Mouse (Mus musculus) left cerebral cortex, postnatal 14 days (tissue): Measurements from ENCODE around the gene Lpar1. TPM values are rescaled to one million over a fixed set of nuclear protein-coding genes. Genes with fewer than 3 reads are reported as not detected.

Source experiments
- DNase-seq, 2 experiments: peaks; one replicate each; pipeline ENCODE4 v3.0.0; 2021 to 2022; ENCODE audit warnings: low spot score in 2 of 2, mixed read lengths in 1 of 2
- intact Hi-C: fragments of 180-260 bp; cut with DNase I; formaldehyde crosslinking; loops from one replicate; pipeline ENCODE4 v1.15.1; 2025
- total RNA-seq, 2 experiments: library from RNA; stranded (reverse); gene quantifications; 2 replicates each; pipeline ENCODE4 v1.2.3; 2021

The Lpar1 gene
- total RNA-seq, 2 experiments from 2014 or later = 15.5 to 16.5 TPM

DNA sequence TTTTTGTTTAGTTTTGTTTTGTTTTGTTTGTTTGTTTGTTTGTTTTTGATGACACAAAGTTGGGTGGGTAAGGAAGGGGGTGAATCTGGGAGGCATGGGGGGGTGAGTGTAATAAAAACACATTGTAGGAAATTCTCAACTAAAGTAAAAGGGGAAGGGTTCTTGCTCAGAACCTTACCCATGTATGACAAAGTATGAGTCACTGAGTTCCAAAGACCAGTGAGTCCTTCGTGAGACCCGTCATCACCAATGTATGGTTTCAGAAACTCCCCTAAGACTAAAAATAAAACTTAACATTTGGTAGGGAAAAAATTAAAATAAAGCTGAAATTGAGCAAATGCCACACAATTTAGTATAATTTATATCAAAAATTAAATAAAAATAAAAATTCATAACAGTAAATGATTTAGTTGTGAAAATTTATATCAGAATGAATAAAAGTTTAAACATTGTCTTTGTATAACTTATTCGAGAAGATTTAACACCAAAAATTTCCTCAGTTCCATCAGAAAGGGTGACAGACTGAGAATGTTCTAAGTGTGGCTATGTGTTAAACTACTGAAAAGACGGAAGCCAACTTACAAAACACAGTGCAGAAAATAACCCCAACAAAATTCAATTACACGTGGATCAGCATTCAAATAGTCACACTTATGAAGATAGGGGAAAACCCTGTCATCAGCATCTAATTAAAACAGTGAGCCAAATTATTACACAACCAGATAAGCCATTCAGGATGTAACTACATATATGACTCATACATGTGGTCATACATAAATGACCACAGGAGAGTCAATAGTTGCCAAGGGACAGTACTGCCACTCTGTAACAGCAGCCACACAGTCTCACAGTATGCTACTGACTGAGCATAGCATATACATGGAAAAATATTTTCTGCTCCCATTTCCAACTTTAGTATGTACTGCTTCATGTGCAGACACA lies 83.8 kb downstream of the Lpar1 start:
- no peak for DNase-seq

DNA sequence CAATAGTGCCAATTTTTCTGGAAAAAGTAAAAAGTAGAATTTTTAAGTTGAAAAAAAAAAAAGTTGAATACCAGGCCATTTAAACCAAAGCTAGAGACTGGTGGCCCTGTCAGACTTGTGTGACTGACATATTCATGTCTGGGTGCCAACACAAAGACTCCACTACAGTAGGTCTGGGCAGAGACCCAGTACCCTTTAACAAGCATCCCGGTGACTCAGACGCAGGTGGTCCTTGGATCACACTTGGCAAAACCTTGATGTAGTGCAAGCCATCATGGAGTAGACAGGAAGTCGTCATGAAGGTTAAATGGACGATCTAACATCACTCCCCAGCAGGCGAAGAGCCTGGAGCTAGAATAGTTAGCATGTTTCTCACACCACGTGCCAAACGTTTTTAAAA lies 84.7 kb downstream of the Lpar1 start:
- no peak for DNase-seq
- intact Hi-C loops = no loop called here

More for the DNA sequence above, 83.8 kb downstream of the Lpar1 start:
- intact Hi-C loops = no loop called here

DNA sequence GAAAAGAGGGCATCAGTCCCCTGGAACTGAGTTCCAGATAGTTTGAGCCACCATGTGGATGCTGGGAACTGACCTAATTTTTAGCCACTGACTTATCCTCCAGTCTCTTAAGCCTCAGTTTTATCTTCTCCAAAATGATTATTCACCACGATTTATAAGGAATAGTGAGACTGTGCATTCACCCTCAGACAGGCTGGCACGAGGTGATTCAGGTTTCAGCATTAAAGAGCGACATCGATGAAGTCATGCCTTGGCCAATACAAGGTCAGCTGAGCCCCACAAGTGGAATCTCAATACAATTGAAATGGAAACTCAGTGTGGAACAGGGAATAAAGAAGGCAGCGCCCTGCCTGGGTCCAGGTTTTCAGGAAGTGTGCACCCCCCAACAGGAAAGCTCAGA lies 88.1 kb downstream of the Lpar1 start:
- intact Hi-C loops = no loop called here

DNA sequence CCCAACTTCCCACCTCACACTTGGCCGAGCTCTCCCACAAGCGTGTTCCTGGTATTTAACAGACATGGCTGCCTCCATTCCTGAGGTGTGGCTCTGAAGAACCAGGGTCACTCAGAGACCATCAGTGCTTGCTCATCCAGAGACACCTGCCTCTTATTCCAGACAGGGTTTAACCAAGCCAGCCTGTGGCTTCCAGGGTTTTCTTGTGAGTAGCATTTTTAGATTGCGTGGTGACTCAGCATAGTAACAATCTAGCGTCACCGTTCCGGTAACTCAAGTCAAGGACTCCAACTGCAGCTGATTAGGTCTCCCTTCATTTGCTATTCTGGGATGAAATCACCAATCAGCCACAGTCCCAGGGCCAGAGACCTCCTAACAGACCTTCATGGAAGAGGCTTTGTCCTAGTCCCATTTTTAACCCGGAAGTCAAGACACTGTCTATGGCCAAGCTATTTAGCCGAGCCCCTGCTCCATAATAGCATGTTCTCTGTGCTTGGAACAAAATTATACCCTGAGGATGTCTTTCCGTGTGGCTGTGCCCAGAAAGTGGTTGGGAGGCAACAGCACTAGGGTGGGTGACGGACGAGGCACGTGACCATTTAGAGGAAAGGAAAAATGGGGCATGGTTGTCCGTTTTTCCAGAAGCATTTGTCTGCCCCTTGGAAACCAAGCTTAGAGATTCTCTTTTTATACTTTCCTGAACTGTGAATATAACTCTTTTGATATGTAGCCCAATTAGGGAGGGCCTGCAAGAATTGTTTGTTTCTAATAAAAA lies 89.1 kb downstream of the Lpar1 start:
- intact Hi-C loops = no loop called here
- DNase-seq = peak; percentile 13 to 35

More for the DNA sequence above, 88.1 kb downstream of the Lpar1 start:
- no peak for DNase-seq

DNA sequence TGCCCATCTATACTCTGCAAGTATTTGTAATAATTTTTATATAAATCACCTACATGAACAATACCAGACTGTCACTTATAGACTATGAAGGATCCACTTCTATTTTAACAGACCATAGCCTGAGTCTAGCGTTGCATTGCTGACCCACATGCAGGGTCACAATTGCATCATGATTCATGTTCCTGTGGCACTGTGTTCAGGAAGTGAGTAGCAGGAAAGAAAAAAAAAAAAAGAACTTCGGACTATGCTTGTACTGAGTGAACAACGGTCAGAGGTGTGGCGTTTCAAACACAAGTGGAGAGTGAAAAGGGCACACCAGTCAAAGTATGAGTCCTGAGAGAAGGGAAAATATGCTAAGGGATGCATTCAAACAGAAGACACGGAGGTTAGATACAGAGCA lies 90.7 kb downstream of the Lpar1 start:
- DNase-seq = no peak
- intact Hi-C loops = no loop called here

DNA sequence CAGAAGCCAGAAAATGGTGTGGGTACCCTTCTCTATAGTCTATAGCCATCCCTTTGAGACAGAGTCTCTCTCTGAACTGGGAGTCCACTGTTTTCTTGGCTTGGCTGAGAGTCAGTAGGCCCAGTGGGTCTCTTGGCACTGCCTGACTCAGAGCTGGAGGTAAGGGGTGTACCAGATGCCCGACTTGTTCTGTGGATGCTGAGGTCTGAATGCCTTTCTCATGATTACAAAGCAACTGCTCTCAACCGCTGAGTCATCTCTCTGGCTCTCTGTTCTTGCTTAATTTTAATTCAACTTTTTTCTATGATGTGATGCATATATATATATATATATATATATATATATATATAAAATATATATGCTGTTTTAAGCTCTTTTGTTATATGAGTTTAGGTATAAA lies 91.1 kb downstream of the Lpar1 start:
- intact Hi-C loops = no loop called here
- no peak for DNase-seq

DNA sequence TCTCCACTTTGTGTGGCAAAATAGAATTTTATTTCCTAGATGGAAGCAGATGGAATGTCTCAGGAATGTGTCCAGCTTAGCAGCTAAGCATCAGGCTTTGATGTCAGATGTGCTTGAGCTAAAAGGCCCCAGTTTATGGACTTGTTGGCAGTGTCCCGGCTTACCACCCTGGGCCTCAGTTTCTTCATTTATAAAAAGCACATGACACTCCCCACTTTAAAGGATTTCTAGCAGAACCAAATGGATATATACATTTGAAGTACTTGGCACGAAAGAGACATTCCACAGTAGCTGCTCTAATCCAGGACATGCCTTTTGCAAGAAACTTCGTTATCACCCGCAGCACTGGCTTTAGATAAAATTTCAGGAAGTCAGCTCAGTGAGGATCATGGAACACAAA lies 100.4 kb downstream of the Lpar1 start:
- intact Hi-C loops = no loop called here
- DNase-seq = no peak

DNA sequence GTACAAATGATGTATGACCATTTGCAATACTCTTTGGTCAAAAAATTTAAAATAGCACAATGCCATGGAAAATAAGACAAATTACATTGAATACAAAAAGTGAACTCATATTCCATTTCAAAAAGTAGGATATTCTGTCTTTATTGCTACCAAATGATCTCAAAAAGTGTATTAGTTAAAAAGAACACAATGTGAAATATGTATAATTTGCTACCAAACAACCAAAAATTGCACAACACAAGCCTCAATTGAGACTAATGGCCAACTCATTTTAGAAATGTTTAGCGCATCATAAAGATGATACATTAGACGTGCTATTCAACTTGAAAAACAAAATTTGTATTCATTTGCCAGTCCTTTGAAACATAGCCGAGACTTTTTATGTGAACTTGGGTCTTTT lies 104.9 kb downstream of the Lpar1 start:
- intact Hi-C loops = no loop called here
- DNase-seq = no peak

DNA sequence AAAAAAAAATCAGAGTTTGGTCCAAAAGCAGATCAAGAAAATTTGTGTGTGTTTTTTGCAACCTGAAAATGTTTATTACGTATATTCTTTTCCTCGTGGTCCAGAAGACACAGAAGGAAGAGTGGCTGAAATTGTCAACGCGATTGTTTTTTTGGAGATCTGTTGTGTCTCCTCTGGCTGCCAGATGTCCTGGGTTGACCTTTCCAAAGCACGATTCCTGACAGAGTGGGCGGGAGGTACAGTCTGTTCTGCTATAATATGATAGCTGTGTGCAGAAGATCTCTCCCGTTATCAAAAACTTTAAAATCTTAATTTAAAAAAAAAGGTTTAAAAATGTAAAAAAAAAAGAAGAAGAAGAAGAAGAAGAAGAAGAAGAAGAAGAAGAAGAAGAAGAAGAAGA lies 105.9 kb downstream of the Lpar1 start:
- intact Hi-C loops = no loop called here
- DNase-seq = peak in 1 of 2 experiments; percentile 26

DNA sequence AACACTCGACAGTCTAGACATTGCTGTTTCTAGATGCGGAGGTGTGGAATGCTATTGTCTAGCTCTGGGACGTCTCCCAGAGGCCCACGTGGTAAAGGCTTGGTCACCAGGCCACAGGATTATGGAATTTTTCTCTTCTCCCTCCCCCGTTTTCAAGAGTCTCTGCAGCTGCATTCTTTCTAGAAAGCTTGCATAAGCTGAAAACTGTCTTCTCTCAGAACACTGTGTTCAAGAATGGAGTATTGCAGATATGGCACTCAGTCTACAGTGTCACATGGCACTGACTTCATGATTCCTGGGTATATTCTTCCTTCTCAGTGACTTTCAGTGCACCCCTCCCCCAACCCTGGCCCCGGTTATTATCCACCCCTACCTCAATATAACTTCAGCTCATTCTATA lies 107.9 kb downstream of the Lpar1 start:
- DNase-seq = no peak
- intact Hi-C loops = no loop called here

DNA sequence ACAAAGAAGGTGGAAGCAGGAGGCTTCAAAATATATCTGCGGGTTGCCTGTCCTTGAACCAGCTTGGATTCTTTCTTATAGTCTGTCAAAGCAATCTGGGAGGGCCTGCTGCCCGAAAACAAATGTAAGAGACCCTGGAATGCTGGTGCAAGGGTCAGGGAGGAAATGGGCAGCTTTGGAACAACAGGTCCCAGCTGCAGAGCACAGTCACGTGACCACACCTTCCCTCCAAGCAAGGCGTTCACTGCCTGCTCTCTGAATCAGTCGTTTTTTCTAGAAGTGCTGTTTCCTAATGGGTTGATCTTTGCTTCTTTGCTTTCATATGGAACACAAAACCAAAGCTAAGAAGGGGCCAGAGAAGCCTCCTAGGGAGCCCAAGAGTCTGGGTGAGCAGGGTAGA lies 111.4 kb downstream of the Lpar1 start:
- intact Hi-C loops = no loop called here

DNA sequence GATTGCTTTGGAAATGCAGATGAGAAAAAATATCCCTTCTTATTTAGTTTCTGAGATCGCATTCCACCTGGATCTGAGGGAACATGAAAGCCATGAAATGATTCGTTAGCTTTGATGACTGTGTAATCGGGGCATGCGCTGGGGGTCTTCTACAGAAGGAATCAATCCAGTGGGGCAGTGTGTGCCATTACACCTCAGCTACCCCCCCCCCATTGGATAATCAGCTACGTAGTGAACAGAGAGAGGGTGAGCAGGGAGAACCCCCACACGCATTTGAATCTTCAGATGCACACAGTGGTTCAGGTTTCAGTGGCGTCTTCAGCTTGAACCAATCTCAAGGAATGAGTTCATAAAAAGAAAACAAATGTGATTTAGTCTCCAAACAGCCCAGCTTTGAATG lies 115.0 kb downstream of the Lpar1 start:
- intact Hi-C loops = no loop called here
- no peak for DNase-seq

More for the DNA sequence above, 111.4 kb downstream of the Lpar1 start:
- DNase-seq = no peak

DNA sequence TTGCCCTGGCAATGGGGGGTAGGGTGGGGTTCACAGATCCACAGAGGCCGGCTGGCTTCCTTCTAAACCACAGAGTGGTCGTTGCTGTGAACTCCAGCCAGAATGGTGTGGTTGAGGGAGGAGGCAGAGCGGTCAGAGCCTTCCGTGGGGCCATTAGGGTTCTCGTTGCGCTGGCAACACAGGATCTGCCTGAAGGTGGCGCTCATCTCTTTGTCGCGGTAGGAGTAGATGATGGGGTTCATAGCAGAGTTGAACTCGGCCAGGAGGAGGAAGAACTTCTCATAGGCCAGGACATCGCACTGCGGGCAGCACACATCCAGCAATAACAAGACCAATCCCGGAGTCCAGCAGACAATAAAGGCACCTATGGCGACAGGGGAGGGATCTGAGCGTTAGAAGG lies 116.4 kb downstream of the Lpar1 start:
- intact Hi-C loops = no loop called here

DNA sequence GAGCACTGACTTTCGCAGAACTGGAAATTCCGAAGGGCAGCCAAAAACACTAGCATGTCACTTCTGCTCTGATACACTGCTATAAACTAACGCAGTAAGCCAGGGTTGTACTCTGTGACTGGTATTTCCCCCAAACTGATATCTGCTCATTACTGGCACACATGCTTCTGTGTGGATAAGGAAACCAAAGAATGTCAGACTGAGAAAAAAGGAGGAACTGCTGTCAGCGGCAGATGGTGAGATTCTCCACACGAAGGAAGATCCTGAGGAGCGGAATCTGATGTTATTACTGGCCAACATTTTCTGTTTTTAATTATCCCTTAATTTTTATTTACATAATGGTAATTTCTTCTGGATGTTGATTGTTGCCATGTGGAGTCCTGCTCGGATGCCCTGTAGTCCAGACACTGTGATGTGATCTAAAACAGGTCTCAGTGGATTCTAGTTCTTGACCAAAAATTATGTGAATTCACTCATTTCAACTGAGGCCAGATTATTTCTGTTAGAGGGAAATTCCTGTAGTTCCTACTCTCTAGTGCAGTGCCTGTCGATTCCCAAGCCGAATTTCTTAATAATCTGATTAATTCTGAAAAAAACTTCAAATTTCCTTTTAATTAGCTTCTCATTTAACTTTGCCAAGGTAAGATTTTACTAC lies 130.3 kb downstream of the Lpar1 start:
- no peak for DNase-seq
- intact Hi-C loops = no loop called here

More for the DNA sequence above, 116.4 kb downstream of the Lpar1 start:
- DNase-seq = no peak

DNA sequence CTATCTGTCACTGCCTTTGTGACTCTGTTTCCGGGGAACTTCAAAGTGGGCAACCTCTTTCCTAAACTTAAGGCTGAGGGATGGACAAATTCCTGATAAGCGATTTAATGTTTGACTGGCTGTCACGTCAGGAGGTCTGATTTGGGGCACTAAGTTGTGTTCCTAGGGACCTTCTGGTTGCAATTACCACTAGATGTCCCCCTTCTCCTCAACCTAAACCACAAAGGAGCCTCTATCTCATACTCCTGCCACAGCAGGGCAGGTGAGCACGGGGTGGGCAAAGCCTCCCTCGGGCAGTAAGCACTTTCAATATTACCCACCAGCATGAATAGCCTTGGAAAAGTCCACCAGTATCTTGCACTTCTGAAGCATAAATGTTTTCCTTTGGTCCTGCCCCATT lies 134.5 kb downstream of the Lpar1 start:
- DNase-seq = no peak
- intact Hi-C loops = loop anchor here (5.0 kb wide), 1 partner anchor 328 kb away; no protein-coding TSS in a partner anchor

DNA sequence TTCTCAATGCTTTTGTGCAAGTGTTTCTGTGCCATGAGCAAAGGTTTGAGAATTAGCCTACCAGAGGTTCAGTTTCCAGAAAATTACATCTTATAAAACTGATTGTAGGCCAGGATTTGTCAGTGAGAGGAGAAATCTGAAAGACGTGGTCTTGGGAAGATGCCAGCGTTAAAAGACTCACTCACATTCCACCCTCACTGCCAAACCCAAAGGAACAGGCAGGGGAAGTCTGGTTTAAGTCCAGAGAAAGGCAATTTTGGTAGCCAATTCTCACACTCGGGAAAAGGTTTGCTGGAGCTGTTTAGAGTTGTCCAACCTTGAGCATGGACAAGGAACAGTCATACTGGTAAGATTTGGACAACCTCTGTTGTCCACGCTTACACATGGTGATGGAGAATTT lies 136.4 kb downstream of the Lpar1 start:
- peak; percentile 25 to 37 for DNase-seq
- intact Hi-C loops = loop anchor here (5.0 kb wide), 1 partner anchor 330 kb away; no protein-coding TSS in a partner anchor

DNA sequence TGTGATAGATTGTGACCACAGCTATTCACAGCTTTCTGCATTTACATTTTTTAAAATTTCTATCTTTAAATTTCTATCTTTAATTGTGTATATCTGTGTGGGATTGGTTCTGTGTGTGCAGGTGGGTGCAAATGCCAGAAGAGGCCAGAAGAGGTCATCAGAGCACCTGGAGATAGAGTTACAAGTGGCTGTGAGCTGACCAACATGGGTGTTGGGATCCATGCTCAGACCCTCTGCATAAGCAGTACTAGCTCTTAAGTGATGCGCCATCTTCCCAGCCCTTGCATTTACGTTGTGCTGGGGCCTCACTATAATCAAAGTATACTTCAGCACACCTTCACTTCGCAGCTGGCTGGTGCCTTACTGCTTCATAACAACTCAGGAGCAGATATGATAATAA lies 138.2 kb downstream of the Lpar1 start:
- no peak for DNase-seq
- intact Hi-C loops = loop anchor here (5.0 kb wide), 1 partner anchor 332 kb away; no protein-coding TSS in a partner anchor

DNA sequence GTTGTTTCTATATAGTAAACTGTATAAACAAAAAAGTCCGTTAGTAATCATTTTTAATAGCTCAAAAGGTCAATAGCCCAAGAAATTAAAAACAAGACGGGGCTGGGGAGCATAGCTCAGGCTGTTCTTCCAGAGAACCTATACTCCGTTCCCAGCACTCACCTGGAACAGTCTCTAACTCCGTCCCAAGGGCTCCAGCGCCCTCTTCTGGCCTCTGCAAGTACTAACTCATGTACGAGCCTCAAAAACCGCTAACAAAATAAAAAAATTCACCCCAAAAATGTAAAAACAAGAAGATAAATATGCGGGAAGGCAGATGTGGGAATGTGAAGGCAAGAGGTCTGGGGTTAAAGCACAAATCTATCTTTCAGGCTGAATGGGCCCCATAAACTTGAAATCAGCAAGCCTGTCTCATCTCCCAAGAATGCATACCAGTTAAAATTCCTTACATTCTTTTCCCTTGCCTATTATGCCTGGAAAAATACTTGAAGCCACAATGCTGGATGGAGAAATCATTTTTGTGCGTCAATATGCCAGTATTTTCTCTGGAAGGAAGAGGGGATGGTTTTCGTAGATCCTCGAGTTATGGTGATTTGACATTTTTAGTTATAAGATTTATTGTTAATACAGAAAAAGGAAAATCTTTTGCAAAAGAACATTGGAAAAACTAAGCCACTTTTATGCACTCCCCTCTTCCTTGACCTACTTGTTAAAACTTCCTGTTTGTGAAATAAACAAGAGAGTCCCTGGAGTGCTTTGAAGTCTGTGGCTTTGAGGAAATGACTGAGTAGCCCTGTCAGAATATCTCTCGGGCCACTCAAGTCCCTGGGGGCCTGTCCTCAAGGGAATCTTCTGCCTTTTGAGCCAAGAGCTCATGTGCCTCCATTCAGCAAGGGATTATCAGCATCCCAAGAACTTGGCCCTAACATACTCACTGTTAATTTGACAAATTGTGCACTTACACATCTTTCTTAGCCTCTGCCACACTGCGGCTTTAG lies 140.2 kb downstream of the Lpar1 start:
- intact Hi-C loops = no loop called here
- DNase-seq = no peak
